Mouse (Mus musculus) adrenal gland, adult 18-20 months (tissue): ENCODE data around the gene Zfp866. TPM values are rescaled to one million over a fixed set of nuclear protein-coding genes. Genes with fewer than 3 reads are reported as not detected.

Experiments used
- DNase-seq, 2 experiments: peaks; one replicate each; pipeline ENCODE4 v3.0.0; 2021 to 2022; ENCODE audit warnings: low spot score in 2 of 2
- long read RNA-seq, 2 experiments: library from polyadenylated mRNA; stranded (forward); transcript quantifications; one replicate each; pipeline ENCODE4 v2.0.0; 2021
- total RNA-seq, 2 experiments: library from RNA; stranded (reverse); gene quantifications; 1 replicate in 1 of 2; 2 replicates in 1 of 2; pipeline ENCODE4 v1.2.3; 2021

Gene Zfp866
- total RNA-seq, result 10 to 100 TPM; 20.1 to 24.1 TPM
- long read RNA-seq, experiment 1, partial matches to known transcripts, result 0 of 3 reads
- long read RNA-seq, experiment 1, other reads (novel, unspliced or antisense), result 1 of 3 reads
- long read RNA-seq, experiment 2, partial matches to known transcripts, result 0 of 5 reads
- long read RNA-seq, experiment 2, other reads (novel, unspliced or antisense), result 2 of 5 reads

DNA sequence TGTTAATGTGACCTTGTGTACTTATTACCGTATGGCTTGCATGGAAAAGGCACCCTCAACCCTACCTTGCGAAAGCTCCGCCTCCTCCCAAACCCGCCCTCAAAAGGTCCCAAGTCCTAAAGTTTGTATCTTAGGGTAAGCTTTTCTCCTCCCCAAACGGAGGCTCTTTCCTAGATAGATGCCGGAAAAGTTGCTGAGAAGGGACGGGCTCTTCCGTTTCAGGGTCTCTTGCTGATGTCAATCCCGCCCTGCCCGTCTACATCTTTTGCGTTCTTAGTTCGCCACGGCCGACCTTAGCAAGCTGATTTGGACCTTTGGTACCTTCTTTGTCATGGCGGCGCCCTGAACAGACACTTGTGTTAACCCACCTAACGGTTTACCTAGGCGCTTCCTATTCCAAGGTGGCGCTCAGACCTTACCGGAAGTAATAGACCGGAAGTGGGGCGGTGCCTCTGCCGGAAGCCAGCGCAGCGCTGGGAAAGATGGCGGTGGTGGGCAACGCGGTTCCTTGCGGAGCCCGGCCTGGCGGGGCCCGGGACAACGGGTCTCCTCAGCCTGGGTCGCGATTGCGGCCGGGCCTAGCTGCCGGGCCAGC, at the start of gene Zfp866, which contains the start of gene Atp13a1:
Gene Zfp866, minus strand, starts transcription at position 406 of the 595 bp plus-strand sequence.
Gene Atp13a1, plus strand, starts transcription at position 391 of the 595 bp plus-strand sequence.
- DNase-seq, result peak; percentile 82

DNA sequence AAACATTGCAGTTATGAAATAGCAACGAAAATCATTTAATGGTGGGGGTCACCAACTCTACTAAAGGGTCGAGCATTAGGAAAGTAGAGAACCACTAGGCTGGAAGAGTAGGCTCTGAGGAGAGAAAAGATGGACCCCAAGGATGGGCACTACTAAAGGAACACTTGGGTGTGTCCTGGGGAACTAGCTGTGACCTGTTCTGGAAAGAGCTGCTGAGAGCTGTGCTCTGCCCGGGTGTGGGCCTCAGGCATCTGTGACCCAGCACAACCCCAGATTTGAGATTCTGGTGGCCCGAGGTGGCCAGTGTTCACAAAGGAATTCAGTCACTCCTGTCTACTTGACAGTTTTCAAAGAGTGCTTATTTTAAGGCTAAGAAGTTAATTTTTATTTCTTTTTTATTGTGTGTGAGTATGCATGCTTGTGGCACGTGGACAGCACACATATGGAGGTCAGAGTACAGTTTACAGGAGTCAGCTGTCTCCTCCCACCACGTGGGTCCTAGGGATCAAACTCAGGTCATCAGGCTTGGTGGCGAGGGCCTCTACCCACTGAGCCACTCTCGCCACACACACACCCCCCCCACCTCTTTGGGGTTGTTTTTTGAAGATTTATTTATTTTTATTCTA, 46.2 kb upstream of the Zfp866 start:
- DNase-seq, result no peak

DNA sequence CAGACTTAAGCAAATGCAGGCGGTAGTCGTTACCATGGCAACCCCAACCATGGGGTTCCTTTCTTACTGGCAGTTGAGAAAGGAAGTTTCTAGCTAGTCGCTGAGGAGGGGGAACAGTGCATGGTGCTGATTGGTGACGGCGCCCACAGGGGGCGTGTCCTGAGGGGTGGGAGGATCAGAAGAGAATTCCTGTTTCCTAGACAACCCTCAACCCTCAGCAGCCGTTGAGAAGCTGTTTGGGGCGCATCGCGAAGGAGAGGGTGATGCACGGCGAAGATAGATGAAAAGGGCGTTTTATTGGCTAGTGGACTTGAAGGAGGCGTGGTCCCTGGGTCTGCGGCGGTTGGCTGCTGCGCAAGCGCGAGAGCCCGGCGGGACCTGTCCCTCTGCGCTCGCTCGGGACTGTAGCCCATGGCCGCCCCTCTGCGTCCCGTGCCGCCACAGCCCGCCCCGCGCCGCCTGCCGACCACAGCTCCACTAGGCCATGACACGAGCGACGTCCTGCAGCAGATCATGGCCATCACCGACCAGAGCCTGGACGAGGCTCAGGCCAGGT, 41.4 kb upstream of the Zfp866 start, which contains the start of gene Pbx4:
Gene Pbx4, plus strand, starts transcription at position 194 of the 556 bp plus-strand sequence.
- peak; percentile 65 to 66 for DNase-seq

DNA sequence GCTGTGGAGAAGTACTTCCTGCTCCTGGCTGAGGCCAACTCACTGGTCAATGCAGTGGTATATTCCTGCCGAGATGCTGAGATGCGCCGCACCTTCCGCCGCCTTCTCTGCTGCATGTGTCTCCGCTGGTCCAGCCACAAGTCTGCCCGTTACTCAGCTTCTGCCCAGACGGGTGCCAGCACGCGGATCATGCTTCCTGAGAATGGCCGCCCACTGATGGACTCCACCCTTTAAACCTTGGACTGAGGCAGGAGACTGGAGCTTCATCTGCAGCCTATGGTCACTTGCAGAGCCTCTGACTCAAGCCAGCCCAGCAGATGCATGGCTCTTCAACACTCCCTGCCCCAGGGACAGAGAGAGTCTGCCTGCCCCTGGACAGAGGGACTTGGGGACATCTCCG, 35.4 kb upstream of the Zfp866 start:
- no peak for DNase-seq

DNA sequence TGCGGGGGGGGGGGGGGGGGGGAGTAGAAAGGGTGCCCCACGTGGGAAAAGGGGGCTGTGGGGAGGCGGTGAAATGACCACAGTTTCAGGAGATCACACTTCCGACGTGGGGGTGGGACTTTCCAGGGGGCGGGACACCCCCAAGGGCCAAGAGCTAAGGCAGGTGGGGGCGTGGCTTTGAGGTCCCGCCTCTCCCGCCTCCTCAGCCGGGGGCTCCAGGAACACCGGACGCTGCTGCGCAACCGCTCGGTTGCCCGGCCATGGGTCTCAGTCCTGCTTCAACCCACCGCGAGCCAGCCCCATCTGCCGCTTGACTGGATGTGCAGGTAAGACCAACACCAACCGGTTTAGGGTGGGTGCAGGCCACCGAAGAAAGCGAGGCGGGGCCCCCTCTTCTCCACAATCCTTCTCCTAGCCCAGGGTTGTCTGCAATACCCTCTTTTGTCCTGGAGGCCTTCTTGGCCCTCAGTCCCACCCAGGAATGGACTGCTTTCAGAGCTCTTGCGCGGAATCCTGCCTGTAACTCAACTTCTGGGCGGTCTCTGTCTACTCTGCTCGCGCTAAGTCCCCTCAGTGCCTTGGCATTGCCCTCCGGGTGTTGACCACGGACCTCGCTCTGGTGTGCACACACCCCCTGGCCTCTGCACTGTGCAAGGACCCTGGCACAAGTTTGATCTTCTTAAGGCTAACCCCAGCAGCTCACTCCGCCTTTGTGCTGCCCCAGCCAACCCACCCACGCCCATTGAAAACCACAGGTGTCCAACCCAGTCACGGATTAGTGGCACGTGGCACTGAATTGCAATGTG, 31.6 kb upstream of the Zfp866 start, which contains the start of gene Lpar2:
Gene Lpar2, plus strand, starts transcription at position 44 of the 806 bp plus-strand sequence.
- peak; percentile 52 to 63 for DNase-seq

DNA sequence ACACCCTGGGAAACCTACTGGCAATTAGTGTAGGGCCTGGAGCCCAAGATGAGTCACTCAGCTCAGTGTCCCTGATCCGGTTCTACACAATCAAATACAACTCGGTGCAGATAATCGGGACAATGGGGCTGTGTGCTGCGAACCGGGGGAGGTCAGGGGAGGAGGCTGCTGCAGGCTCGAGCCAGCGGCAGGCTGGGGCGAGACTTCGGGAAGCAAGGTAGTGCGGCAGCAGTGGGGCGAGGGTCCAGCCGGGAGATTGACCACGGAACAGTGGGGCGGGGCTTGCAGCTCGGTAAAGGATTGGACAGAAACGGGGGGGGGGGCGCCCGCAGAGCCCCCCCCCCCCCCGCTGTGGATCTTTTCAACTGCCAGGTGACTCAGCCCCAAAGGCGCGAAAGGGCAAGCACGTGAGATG, 31.0 kb upstream of the Zfp866 start:
- DNase-seq, result peak in 1 of 2 experiments; percentile 37

DNA sequence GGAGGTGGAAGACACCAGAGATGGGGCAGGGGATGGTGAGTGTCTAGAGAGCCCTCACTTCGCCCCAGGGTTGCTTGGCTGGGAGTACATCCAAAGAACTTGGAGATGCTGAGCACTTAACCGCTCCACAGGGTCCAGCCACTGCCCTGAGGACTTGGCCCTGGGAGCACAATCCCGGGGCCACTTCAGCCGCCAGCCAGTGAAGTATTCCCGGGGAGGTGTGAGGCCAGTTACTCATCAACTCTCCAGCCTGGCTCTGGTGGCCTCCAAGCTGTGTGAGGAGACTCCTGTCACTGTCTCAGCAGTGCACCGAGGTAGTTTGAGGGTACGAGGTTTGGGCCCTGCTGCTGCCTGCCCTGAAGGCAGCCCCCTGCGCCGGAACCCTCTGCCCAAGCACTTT, 29.5 kb upstream of the Zfp866 start:
- no peak for DNase-seq

DNA sequence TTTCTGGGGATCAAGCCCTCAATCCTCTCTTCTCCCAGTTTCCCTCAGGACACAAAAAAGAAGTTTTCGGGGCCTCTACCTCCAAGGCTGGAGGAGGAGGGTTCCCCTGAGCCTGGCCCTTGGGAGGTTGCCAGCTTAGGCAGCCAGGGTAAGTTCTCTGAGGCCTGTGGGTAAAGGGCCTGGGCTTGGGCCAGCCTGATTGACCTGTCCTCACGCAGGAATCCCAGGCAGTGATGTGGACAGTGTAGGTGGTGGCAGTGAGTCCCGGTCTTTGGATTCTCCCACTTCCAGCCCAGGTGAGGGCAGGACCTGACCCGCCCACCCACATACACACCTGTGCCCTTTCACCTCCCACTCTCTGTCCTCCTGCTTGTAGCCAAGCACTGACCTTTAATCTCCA, 24.4 kb upstream of the Zfp866 start:
- DNase-seq, result no peak

DNA sequence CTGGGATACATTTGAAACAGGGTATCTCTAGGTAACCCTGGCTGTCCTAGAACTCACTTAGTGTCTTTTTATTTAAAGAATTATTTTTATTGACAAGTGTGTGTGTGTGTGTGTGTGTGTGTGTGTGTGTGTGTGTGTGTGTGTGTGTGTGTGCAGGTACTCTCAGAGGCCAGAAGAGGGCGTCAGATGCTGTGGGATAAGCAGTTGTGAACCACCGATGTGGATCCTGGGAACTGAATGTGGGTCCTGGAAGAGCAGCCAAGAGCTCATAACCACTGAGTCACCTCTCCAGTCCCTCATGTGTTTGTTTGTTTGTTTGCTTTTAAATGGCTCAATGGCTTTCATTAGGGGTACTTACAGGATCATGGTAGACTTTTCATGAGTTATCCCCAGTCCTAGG, 23.9 kb upstream of the Zfp866 start:
- no peak for DNase-seq

DNA sequence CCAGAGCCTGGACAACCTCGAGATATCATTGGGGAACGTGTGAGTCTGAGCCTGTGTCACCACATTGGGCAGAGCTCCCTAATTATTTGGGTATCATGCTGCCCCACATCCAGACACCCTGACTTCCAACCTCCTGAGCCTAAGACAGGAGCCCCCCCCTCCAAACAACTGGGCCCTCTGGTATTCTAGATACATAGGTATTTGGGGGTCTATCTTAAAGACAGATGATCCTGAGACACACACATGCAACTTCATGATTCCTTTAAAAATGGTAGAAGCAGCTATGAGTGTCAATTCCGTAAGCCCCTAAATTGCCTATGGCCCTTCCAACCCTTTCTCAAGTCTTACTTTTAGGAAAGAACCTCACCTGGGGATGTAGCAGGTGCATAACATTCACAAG, 18.8 kb upstream of the Zfp866 start:
- peak in 1 of 2 experiments; percentile 14 for DNase-seq

DNA sequence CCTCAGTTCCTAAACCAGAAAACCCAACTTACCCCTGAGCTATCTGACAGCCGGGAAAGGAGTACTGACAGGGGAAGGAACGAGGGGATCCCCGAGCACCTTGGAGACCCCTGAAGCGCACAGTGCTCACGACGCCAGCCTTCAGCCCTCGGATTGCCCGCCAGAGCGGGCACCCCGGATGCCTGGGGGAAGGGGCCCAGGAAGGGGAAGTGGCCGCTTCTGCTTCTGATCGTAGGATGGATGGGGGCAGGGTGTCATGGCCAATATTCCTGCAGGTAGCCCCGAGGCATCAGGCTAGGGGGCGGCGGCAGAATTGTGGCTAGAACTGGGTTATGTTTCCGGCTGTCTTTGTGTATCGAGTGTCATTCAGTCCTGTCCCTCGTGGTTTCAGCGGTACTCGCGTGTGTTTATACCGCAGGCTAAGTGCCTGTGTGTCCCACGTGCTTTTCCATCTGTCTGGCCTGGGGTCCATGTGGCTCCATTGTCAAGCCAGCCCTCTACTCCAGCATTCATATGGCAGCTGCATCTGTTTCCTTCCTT, 18.0 kb upstream of the Zfp866 start:
- peak in 1 of 2 experiments; percentile 33 for DNase-seq

DNA sequence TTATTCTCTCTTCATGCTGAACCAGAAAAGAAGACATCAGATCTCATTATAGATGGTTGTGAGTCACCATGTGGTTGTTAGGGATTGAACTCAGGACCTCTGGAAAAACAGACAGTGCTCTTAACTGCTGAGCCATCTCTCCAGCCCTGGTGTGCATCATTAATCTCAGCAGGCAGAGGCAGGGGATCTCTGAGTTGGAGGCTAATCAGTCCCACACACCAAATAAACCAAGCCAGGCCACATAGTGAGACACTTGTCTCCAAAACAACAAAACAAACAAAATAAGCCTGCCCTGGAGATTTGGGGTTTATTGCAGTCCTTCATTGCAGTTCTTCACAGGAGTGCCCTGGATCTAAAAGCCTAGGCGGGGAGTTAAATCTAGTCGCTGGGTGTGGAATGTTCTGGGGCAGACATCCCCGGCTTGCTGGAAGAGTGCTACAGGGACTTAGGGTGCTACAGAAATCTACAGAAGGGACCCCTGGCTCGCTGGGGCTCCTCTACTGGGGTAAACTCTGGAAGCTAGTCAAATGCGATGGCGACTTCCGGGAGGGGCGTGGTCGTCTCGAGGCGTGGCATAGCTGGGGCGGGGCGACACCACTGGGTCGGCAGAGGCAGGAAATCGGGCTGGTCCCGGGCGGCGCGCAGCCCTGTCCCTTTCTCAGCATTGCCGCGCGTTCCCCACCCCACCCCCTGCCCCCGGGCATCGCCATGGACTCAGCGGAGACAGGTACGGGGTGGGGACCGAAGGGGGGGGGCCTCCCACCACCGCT, 17.3 kb upstream of the Zfp866 start, which contains the start of gene Gmip:
Gene Gmip, plus strand, starts transcription at position 586 of the 770 bp plus-strand sequence.
- DNase-seq, result peak; percentile 75 to 81

DNA sequence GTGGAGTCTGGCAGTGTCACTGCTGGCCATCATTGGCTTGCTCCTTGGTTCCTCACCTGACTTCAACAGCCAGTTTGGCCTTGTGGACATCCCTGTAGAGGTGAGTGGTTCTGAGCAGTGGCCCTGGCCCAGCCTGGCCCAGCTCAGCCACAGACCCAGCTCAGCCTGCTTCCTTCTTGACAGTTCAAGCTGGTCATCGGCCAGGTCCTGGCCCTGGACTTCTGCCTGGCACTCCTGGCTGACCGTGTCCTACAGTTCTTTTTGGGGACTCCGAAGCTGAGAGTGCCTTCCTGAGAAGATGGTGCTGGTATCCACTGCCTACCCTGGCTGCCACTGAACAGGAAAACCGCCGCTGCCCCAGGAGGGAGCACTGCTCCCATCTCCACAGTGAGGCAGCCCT, 16.3 kb upstream of the Zfp866 start:
- DNase-seq, result peak in 1 of 2 experiments; percentile 16

DNA sequence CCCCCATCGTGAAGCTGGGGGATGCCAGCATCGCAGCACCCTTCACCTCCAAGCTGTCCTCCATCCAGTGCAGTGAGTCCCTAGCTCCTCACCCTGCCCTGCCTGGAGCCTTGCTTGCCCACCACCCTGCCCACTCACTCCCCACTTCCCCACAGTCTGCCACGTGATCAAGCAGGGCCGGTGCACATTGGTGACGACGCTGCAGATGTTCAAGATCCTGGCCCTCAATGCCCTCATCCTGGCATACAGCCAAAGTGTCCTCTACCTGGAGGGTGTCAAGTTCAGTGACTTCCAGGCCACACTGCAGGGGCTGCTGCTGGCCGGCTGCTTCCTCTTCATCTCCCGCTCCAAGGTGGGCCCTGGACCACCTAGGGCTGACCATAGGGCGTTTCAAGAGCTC, 14.5 kb upstream of the Zfp866 start:
- DNase-seq, result peak in 1 of 2 experiments; percentile 16

DNA sequence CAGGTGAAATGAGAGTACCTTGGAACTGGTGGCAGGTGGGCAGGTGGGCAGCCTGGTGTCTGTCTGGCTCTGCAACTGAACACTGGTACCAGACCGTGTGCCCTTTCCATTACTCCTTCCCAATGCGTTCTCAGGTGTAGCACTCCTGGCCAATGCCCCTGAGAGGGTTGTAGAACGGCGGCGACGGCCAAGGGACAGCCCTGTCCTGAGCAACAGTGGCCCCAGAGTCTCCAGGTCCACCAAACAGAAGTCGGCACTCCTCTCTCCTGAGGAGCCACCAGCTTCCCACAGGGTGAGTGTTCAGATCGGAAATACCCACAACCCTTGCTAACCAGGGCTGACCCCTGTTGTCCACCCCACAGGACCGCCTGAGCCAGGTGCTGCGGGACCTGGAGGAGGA, 14.1 kb upstream of the Zfp866 start:
- DNase-seq, result peak in 1 of 2 experiments; percentile 17

DNA sequence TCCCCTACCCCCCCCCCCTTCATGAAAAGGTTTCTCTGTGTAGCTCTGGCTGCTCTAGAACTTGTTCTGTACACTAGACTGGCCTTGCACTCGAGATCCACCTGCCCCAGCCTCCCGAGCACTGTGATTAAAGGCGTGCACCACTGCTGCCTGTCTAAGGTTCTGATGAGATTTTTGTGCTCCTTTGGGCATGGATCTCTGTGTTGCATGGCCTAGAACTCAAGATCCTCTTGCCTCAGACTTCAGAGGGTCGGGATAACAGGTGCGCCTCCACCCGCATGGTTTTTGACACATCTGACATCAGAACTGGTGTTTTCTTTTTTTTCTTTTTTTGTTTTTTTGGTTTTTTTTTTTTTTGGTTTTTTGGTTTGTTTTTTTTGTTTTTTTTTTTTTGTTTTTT, 13.6 kb upstream of the Zfp866 start:
- DNase-seq, result no peak

DNA sequence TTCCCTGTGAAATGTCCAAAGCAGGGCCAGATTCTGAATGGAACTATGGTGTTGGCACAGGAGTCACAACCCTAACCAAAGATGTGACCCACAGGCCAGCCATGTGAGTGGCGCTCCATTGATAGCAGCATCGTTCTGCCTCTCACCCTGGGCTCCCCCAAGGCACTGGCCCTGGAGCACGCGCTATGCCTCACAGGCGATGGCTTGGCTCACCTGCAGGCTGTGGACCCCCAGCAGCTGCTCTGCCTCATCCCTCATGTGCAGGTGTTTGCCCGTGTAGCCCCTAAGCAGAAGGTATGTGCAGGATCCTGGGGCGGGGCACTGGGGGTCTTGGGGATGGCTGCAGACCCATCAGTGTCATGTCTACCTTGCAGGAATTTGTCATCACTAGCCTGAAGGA, 12.4 kb upstream of the Zfp866 start:
- DNase-seq, result no peak

DNA sequence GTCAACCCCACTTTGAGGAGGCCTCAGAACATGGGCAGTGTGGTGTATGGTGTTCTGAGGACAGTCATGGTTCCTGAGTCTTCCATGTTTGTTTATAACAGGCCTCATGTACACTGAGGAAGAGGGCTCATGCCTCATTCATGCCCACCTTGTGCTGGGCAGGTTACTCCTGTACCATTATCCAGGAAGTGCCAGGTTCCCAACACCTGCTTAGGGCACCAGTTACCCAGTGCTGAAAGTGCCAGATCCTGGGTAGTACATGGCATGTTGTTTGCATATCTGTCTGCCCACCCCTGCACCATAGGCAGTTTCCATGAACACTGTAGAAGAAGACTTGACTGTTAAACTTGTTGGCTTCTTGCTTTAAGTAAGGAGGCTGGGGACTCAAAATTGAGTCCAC, 11.2 kb upstream of the Zfp866 start:
- no peak for DNase-seq

DNA sequence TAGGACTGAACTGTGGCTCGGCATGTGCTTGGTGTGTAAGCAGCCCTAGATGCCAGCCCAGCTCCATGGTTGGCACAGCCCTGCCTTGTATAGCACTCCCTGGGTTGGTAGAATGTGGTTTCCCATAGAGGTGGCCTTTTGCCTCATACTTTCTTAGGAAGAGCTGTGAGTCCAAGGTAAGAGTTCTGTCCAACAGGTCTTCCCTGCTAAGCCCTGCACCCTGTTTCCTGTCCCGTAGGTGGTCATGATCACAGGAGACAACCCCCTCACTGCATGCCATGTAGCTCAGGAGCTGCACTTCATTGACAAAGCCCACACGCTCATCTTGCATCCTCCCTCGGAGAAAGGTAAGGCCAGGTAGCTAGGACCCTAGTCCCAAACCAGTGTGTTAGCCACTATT, 10.8 kb upstream of the Zfp866 start:
- no peak for DNase-seq

DNA sequence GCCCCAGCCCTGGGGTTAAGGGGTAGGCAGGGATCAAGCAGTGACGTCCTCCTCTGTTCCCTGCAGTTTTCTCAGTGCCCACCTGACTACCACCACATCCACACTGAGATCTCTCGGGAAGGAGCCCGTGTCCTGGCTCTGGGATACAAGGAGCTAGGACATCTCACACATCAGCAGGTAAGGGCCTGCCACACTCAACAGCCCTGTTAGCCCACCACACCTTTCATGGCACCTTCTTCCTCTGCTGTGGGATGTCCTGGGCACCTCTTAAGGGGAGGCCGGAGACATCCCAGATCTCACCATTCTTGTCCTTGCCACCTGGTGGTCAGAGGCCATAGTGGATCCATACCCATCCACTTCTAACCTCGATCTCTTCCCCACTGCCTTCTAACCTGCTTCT, 9.0 kb upstream of the Zfp866 start:
- no peak for DNase-seq
